26 mouse cellular contexts compared by ENCODE assay signal in the genomic region with DNA sequence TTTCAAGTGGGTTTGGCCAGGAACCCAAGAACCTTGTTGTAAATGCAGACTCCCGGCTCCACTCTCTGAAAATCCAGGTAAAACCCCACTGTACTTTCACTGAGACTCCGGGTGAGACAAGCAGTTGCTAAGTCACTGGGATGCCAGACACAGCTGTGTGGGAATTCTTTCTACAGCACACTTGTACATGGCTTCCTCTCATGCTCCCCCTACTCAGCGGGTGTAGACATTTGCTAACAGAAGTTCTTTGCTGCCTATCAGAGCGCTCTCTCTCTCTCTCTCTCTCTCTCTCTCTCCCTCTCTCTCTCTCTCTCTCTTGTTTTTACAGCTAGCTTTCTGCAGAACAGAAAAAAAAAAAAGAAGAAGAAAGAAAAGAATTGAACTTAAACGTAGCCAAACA.
DNase-seq lines count a peak whose midpoint lies in the region; ATAC-seq and TF ChIP-seq lines count a peak whose summit lies in the region.
"Had no signal": no experiment of that assay in that cellular context is flagged by ENCODE, and none has a peak within 500 bp of the region (broad histone marks: within the 10 kb centered on the region; RNA-seq: fewer than 3 reads in every experiment).

No protein-coding gene starts in this region.

- no peak overlapping the region for H3K4me3 ChIP-seq in intestine, embryonic 16.5 days (ENCODE audit: low read length)
- H3K4me3 ChIP-seq in intestine, postnatal 0 days (ENCODE audit: low read depth, low read length): no peak overlapping the region
- no peak overlapping the region for H3K4me3 ChIP-seq in stomach, embryonic 16.5 days (replicated peaks; ENCODE audit: low read length)
- H3K4me3 ChIP-seq in stomach, postnatal 0 days (ENCODE audit: low read depth, low read length): no peak overlapping the region
- H3K4me3 ChIP-seq in limb, embryonic 14.5 days (replicated peaks; ENCODE audit: low read length): no peak overlapping the region
- H3K4me3 ChIP-seq: embryonic facial prominence, embryonic 13.5 days; erythroblast, embryonic 14.5 days; heart, adult 2 months; heart, embryonic 12.5 days; liver, embryonic 13.5 days; megakaryocyte, embryonic 14.5 days; midbrain, embryonic 13.5 days had no signal

- no peak for TF ChIP-seq POLR2A in limb, embryonic 14.5 days (IDR thresholded peaks at IDR 0.05; ENCODE audit: borderline replicate concordance, extremely low read depth, insufficient read depth, insufficient read length)

- ATAC-seq in intestine, embryonic 16.5 days: no peak
- ATAC-seq in intestine, postnatal 0 days: no peak
- ATAC-seq in stomach, embryonic 16.5 days (ENCODE audit: insufficient read depth, low FRiP score): no peak
- ATAC-seq in stomach, postnatal 0 days (ENCODE audit: low FRiP score, low TSS enrichment): no peak
- ATAC-seq in limb, embryonic 14.5 days (ENCODE audit: low FRiP score, low read depth): no peak
- ATAC-seq in frontal cortex, adult (ENCODE audit: low TSS enrichment): no peak
- ATAC-seq: forebrain, embryonic 16.5 days; midbrain, embryonic 13.5 days had no signal

- no peak for DNase-seq in stomach, postnatal 0 days (ENCODE audit: low spot score)
- DNase-seq in limb, embryonic 14.5 days (ENCODE audit: low spot score): no peak
- no peak for DNase-seq in adrenal gland, postnatal 10 days
- DNase-seq: adrenal gland, adult 8-10 months; cerebellum, adult 11 months; cerebellum, adult 9-10 months; cerebellum, postnatal 36 days; heart, adult 2 months; kidney, adult 8-10 months; liver, embryonic 13.5 days; lung, adult 18-20 months; lung, postnatal 36 days; thymus, postnatal 14 days had no signal

- no peak overlapping the region for H3K9ac ChIP-seq in intestine, embryonic 16.5 days (ENCODE audit: low read depth, low read length)
- H3K9ac ChIP-seq in intestine, postnatal 0 days (ENCODE audit: low read depth, low read length): no peak overlapping the region
- H3K9ac ChIP-seq in stomach, embryonic 16.5 days (ENCODE audit: low read length): no peak overlapping the region
- H3K9ac ChIP-seq in stomach, postnatal 0 days (ENCODE audit: low read length): no peak overlapping the region
- H3K9ac ChIP-seq in limb, embryonic 14.5 days (ENCODE audit: low read depth, low read length, severe bottlenecking): no peak overlapping the region
- H3K9ac ChIP-seq: embryonic facial prominence, embryonic 13.5 days; heart, embryonic 12.5 days; hindbrain, embryonic 14.5 days; liver, embryonic 13.5 days; midbrain, embryonic 13.5 days had no signal

- no peaks in the 10 kb centered on the region for H3K27me3 ChIP-seq in intestine, embryonic 16.5 days (replicated peaks; ENCODE audit: control insufficient read depth, insufficient read depth, low read length)
- H3K27me3 ChIP-seq in intestine, postnatal 0 days (replicated peaks; ENCODE audit: control insufficient read depth, insufficient read depth, low read length): no peaks in the 10 kb centered on the region
- no peaks in the 10 kb centered on the region for H3K27me3 ChIP-seq in stomach, embryonic 16.5 days (ENCODE audit: control insufficient read depth, insufficient read depth, low read length)
- H3K27me3 ChIP-seq in stomach, postnatal 0 days (ENCODE audit: control insufficient read depth, insufficient read depth, low read length): no peaks in the 10 kb centered on the region
- no peaks in the 10 kb centered on the region for H3K27me3 ChIP-seq in limb, embryonic 14.5 days (ENCODE audit: control insufficient read depth, insufficient read depth, low read length)
- H3K27me3 ChIP-seq: embryonic facial prominence, embryonic 13.5 days; liver, embryonic 13.5 days had no signal

- 0 out of 2 replicates have a peak overlapping the region, but pooled peaks have one; percentile 13 for H3K27ac ChIP-seq in intestine, embryonic 16.5 days (ENCODE audit: low read length)
- no peak overlapping the region for H3K27ac ChIP-seq in intestine, postnatal 0 days (ENCODE audit: low read depth, low read length)
- H3K27ac ChIP-seq in stomach, embryonic 16.5 days (ENCODE audit: low read length): peak overlapping the region; percentile 8; the same call in 1 of the 2 replicates
- no peak overlapping the region for H3K27ac ChIP-seq in stomach, postnatal 0 days (replicated peaks)
- H3K27ac ChIP-seq in limb, embryonic 14.5 days (replicated peaks; ENCODE audit: low read depth, low read length): 0 out of 2 replicates have a peak overlapping the region, but pooled peaks have one; percentile 39
- H3K27ac ChIP-seq: heart, adult 2 months; hindbrain, embryonic 14.5 days; kidney, postnatal 0 days; liver, embryonic 13.5 days; midbrain, embryonic 13.5 days had no signal

- TF ChIP-seq EP300 in stomach, postnatal 0 days (optimal IDR thresholded peaks at IDR 0.05): no peak

- no peaks in the 10 kb centered on the region for H3K36me3 ChIP-seq in intestine, embryonic 16.5 days (ENCODE audit: control insufficient read depth, insufficient read depth, low read length)
- H3K36me3 ChIP-seq in intestine, postnatal 0 days (ENCODE audit: control insufficient read depth, insufficient read depth): no peaks in the 10 kb centered on the region
- no peaks in the 10 kb centered on the region for H3K36me3 ChIP-seq in stomach, embryonic 16.5 days (ENCODE audit: control insufficient read depth, insufficient read depth, low read length)
- H3K36me3 ChIP-seq in stomach, postnatal 0 days (ENCODE audit: control insufficient read depth, insufficient read depth, low read length): no peaks in the 10 kb centered on the region
- H3K36me3 ChIP-seq in limb, embryonic 14.5 days (ENCODE audit: control insufficient read depth, insufficient read depth, low read length): no peaks in the 10 kb centered on the region
- H3K36me3 ChIP-seq: embryonic facial prominence, embryonic 13.5 days; G1E; heart, embryonic 12.5 days; liver, embryonic 13.5 days; midbrain, embryonic 13.5 days had no signal

- no peak for TF ChIP-seq CTCF in intestine, postnatal 0 days (IDR thresholded peaks at IDR 0.05; ENCODE audit: low read depth)
- no peak for TF ChIP-seq CTCF in stomach, postnatal 0 days (IDR thresholded peaks at IDR 0.05; ENCODE audit: low read depth)

- 53% methylated on average over 5 of the region's 5 CpGs for WGBS in intestine, embryonic 16.5 days
- WGBS in intestine, postnatal 0 days: 62% methylated on average over 5 of the region's 5 CpGs
- WGBS in stomach, embryonic 16.5 days: 53% methylated on average over 5 of the region's 5 CpGs
- 54% methylated on average over 5 of the region's 5 CpGs for WGBS in stomach, postnatal 0 days
- WGBS in limb, embryonic 14.5 days: 31% methylated on average over 5 of the region's 5 CpGs

- no peaks in the 10 kb centered on the region for H3K9me3 ChIP-seq in intestine, embryonic 16.5 days (ENCODE audit: control insufficient read depth, low read length)
- no peaks in the 10 kb centered on the region for H3K9me3 ChIP-seq in intestine, postnatal 0 days (ENCODE audit: control insufficient read depth)
- H3K9me3 ChIP-seq in stomach, embryonic 16.5 days (replicated peaks; ENCODE audit: control insufficient read depth, low read length): no peaks in the 10 kb centered on the region; the same call in 1 of the 2 replicates
- H3K9me3 ChIP-seq in stomach, postnatal 0 days (ENCODE audit: control insufficient read depth, low read length): no peaks in the 10 kb centered on the region
- no peaks in the 10 kb centered on the region for H3K9me3 ChIP-seq in limb, embryonic 14.5 days (ENCODE audit: control insufficient read depth, low read length)
- H3K9me3 ChIP-seq: heart, embryonic 12.5 days; liver, embryonic 13.5 days; midbrain, embryonic 13.5 days had no signal

- H3K4me2 ChIP-seq in intestine, embryonic 16.5 days (ENCODE audit: low read depth, low read length): no peak overlapping the region
- H3K4me2 ChIP-seq in intestine, postnatal 0 days (replicated peaks; ENCODE audit: low read depth): no peak overlapping the region
- H3K4me2 ChIP-seq in stomach, embryonic 16.5 days (ENCODE audit: low read depth, low read length): no peak overlapping the region
- H3K4me2 ChIP-seq in stomach, postnatal 0 days (replicated peaks; ENCODE audit: low read depth): no peak overlapping the region
- H3K4me2 ChIP-seq in limb, embryonic 14.5 days (replicated peaks; ENCODE audit: low read depth, low read length, severe bottlenecking): no peak overlapping the region
- H3K4me2 ChIP-seq: embryonic facial prominence, embryonic 13.5 days; hindbrain, embryonic 14.5 days; liver, embryonic 13.5 days; midbrain, embryonic 13.5 days had no signal

- no peaks in the 10 kb centered on the region for H3K4me1 ChIP-seq in intestine, embryonic 16.5 days (ENCODE audit: control insufficient read depth, insufficient read depth, low read length)
- no peaks in the 10 kb centered on the region; the same call in 1 of the 2 replicates for H3K4me1 ChIP-seq in intestine, postnatal 0 days (replicated peaks; ENCODE audit: control insufficient read depth, insufficient read depth, low read length)
- no peaks in the 10 kb centered on the region for H3K4me1 ChIP-seq in stomach, embryonic 16.5 days (ENCODE audit: control insufficient read depth, insufficient read depth, low read length)
- no peaks in the 10 kb centered on the region for H3K4me1 ChIP-seq in stomach, postnatal 0 days (replicated peaks; ENCODE audit: control insufficient read depth, insufficient read depth)
- H3K4me1 ChIP-seq in limb, embryonic 14.5 days (ENCODE audit: control insufficient read depth, insufficient read depth, low read length): peaks cover 15% of the 10 kb centered on the region
- H3K4me1 ChIP-seq: liver, embryonic 13.5 days; midbrain, embryonic 13.5 days had no signal

Comparison
In these comparisons a context has a peak if more than half of its experiments do, and no peak if none do; other contexts are left out.
1. H3K27ac ChIP-seq: peak in intestine, embryonic 16.5 days (single experiment), stomach, embryonic 16.5 days (single experiment) and limb, embryonic 14.5 days (single experiment); none in intestine, postnatal 0 days (single experiment) and stomach, postnatal 0 days (single experiment).